Mouse (Mus musculus): Measurements from ENCODE around the gene Cog4.

DNA sequence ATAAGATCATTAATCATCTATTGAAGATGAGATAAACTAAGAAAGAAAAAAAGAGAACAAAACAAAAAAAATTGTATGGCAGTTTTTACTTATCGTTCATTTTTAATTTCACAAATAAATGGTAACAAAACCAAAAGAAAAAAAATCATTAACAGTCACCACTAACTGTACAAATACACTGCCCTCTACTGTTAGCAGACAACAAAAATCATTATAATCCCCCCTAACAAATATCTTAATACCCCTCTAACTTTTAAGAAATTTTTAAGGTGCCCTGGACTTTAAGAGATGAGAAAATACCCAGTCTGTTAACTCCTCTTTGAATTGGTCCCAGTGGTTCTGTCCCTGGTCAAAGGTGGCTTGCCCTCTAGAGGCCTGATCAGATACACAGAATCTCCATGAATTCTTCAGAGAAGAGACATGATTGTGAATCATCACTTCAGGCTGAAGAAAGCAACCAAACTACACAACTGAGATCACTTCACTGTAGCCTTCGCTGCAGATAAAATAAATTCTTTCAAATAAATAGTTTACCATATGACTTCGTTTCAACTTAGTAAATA, 4.3 kb upstream of the Cog4 start:
- TF ChIP-seq CTCF (IDR thresholded peaks at IDR 0.05; ENCODE audit: borderline replicate concordance, extremely low read depth, insufficient read depth, insufficient read length) (no peak), POLR2A (IDR thresholded peaks at IDR 0.05; ENCODE audit: borderline replicate concordance, extremely low read depth, insufficient read depth, insufficient read length, poor library complexity, severe bottlenecking) (no peak)

Data from brain, embryonic 14.5 days (tissue).